Mouse (Mus musculus): ENCODE results near the gene Fdxr.

DNA sequence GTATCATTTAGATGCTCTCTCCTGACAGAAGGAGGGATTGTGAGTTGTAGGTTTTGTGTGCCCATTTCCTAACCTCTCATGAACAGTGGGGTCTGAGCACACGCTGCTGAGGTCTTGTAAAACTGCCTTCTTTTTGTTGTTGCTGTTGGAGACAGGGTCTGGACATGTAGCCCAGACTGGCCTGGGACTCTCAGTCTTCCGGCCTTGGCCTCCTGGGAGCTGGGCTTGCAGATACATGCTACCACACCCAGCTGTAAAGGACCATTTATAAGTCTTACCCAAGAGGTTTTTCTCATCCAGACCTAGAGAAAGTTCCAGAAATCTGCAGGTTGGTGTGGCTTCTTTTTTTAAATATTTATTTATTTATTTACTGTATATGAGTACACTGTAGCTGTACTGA is 11.5 kb upstream of the Fdxr start:
- no peak for TF ChIP-seq CTCF (IDR thresholded peaks at IDR 0.05; ENCODE audit: borderline replicate concordance, insufficient read depth, low read depth, low read length)
- TF ChIP-seq POLR2A (IDR thresholded peaks at IDR 0.05; ENCODE audit: borderline replicate concordance, insufficient read depth, low read length), result no peak
